Mouse (Mus musculus) small intestine, adult 2 months (tissue): ENCODE measurements around the gene Myom1.

Experiments used
- CTCF ChIP-seq: fragments of 200-500 bp; IDR thresholded peaks from 2 replicates; pipeline ENCODE4 v1.5.1; 2012; ENCODE audit warnings: low read depth, mild to moderate bottlenecking, control low read depth, inconsistent platforms, low read length, moderate library complexity, mixed read lengths; ENCODE audit not compliant: insufficient replicate concordance, insufficient read length; ENCODE audit errors: extremely low read depth
- POLR2A ChIP-seq: fragments of 200-500 bp; IDR thresholded peaks from 2 replicates; pipeline ENCODE4 v1.6.1; 2012; ENCODE audit warnings: low read depth, mild to moderate bottlenecking, control low read depth, inconsistent platforms, low read length, moderate library complexity

GRCm38 (mm10) chr17:71142068-71142467 is 139.6 kb downstream of the Myom1 start:
- TF ChIP-seq CTCF (no peak), POLR2A (no peak)
